Mouse (Mus musculus): Measurements from ENCODE around the gene Cnnm2. TPM values are rescaled to one million over a fixed set of nuclear protein-coding genes. Genes with fewer than 3 reads are reported as not detected.
A peak's percentile ranks its signal among the peaks of the same experiment; 100 is the strongest.

Gene Cnnm2
- polyA plus RNA-seq, 1 experiment from 2014 or later = 3.9 TPM

DNA sequence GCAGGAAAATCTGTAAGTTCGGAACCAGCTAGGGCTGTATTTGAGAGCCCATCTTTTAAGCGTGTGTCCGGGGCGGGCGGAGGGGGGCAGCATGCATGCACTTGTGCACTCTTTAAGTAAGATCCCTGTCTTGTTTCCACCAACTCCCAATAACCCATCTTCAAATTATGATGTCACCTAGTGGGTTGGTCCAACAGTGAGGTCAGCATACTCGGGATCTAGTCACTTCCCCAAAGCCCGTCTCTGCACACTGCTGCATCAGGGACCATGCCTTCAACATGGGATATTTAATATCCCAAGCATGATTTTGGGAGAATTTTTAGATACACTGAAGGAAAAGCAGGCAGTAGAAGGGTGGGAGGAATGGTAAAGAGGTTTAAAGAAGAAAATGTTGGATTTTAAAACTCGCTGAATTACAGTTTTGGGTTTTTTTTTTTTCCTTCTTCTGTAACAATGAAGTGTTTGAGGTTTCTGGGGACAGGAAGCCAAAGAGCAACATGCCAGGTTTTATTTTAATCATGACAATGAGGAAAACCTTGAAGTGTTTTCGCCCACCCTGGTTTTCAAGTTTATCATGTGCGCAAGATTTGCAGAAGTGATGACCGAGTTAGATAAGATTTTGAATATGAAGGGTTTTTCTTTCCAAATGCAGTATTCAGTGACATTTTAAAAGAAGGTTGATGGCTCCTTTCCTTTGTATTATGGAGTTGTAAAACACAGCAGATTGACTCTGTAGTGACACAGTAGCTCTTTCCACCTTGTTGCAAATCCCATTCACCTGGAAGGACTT, 76.1 kb downstream of the Cnnm2 start:
- Histone ChIP-seq H3K4me1 (peaks cover 6% of the 10 kb centered on the region; the same call in 1 of the 2 replicates), H3K36me3 (replicated peaks) (no peaks in the 10 kb centered on the region), H3K4me3 (replicated peaks) (no peak overlapping the region), H3K9ac (no peak overlapping the region), H3K4me2 (no peak overlapping the region), H3K27ac (no peak overlapping the region), H3K9me3 (no peaks in the 10 kb centered on the region), H3K27me3 (peaks cover under 1% of the 10 kb centered on the region; the same call in 1 of the 2 replicates)
- ATAC-seq (ENCODE audit: low FRiP score) = no peak
- 92% methylated on average over 11 of the region's 11 CpGs for WGBS

GRCm38 (mm10) chr19:46841016-46841415, 79.6 kb downstream of the Cnnm2 start:
- 82% methylated on average over 4 of the region's 4 CpGs for WGBS
- no peak overlapping the region for H3K27ac ChIP-seq

DNA sequence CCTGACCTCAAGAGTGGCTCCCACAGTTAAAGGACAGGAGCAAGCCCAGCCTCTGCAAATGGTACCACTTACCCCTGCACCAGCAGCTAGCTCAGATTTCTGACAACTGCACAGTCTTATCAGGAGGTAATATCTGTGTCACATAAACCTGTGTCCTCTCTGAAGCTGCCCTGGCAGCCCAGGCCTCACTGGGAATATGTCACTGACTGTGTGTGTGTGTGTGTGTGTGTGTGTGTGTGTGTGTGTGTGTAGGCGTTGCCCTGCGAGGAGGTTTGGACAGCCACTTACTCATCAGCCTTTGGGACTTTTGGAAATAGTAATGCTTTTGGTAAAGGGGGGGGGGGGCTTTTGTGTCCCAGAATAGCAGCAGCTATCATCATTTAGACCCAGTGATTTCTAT, 81.6 kb downstream of the Cnnm2 start:
- H3K9me3 ChIP-seq = no peaks in the 10 kb centered on the region
- H3K36me3 ChIP-seq (replicated peaks) = no peaks in the 10 kb centered on the region
- H3K4me1 ChIP-seq = no peaks in the 10 kb centered on the region
- no peak overlapping the region for H3K9ac ChIP-seq
- WGBS = 71% methylated on average over 2 of the region's 2 CpGs
- H3K27ac ChIP-seq = no peak overlapping the region
- H3K4me2 ChIP-seq = no peak overlapping the region
- H3K27me3 ChIP-seq = no peaks in the 10 kb centered on the region
- ATAC-seq (ENCODE audit: low FRiP score) = no peak
- no peak overlapping the region for H3K4me3 ChIP-seq (replicated peaks)

More at GRCm38 (mm10) chr19:46841016-46841415, 79.6 kb downstream of the Cnnm2 start:
- H3K9ac ChIP-seq = no peak overlapping the region
- H3K4me1 ChIP-seq = peaks cover 4% of the 10 kb centered on the region; the same call in 1 of the 2 replicates
- ATAC-seq (ENCODE audit: low FRiP score) = no peak
- H3K9me3 ChIP-seq = no peaks in the 10 kb centered on the region
- H3K4me3 ChIP-seq (replicated peaks) = no peak overlapping the region
- no peak overlapping the region for H3K4me2 ChIP-seq
- H3K27me3 ChIP-seq = no peaks in the 10 kb centered on the region
- H3K36me3 ChIP-seq (replicated peaks) = no peaks in the 10 kb centered on the region

- H3K27me3 ChIP-seq = no peaks in the 10 kb centered on the region
- H3K27ac ChIP-seq = no peak overlapping the region
- H3K4me2 ChIP-seq = no peak overlapping the region
- 92% methylated on average over 7 of the region's 7 CpGs for WGBS
- no peaks in the 10 kb centered on the region for H3K36me3 ChIP-seq (replicated peaks)
- peaks cover 7% of the 10 kb centered on the region; the same call in 1 of the 2 replicates for H3K4me1 ChIP-seq
- no peak overlapping the region for H3K4me3 ChIP-seq (replicated peaks)
- H3K9me3 ChIP-seq = no peaks in the 10 kb centered on the region
- ATAC-seq (ENCODE audit: low FRiP score) = no peak
- H3K9ac ChIP-seq = no peak overlapping the region
These were observed 84.7 kb downstream of the Cnnm2 start for GRCm38 (mm10) chr19:46846056-46846455.

GRCm38 (mm10) chr19:46846459-46846858, 85.1 kb downstream of the Cnnm2 start:
- Histone ChIP-seq H3K36me3 (replicated peaks) (no peaks in the 10 kb centered on the region), H3K9ac (no peak overlapping the region), H3K27me3 (no peaks in the 10 kb centered on the region), H3K4me1 (peaks cover 7% of the 10 kb centered on the region; the same call in 1 of the 2 replicates), H3K27ac (no peak overlapping the region), H3K9me3 (no peaks in the 10 kb centered on the region), H3K4me3 (replicated peaks) (no peak overlapping the region), H3K4me2 (no peak overlapping the region)
- 88% methylated on average over 5 of the region's 5 CpGs for WGBS
- ATAC-seq (ENCODE audit: low FRiP score) = no peak

GRCm38 (mm10) chr19:46848381-46849268, 87.2 kb downstream of the Cnnm2 start:
- Histone ChIP-seq H3K9me3 (no peaks in the 10 kb centered on the region), H3K27me3 (no peaks in the 10 kb centered on the region), H3K9ac (no peak overlapping the region), H3K4me2 (no peak overlapping the region), H3K4me3 (replicated peaks) (no peak overlapping the region), H3K4me1 (peaks cover 7% of the 10 kb centered on the region; the same call in 1 of the 2 replicates), H3K27ac (no peak overlapping the region), H3K36me3 (replicated peaks) (no peaks in the 10 kb centered on the region)
- no peak for ATAC-seq (ENCODE audit: low FRiP score)
- WGBS = 61% methylated on average over 14 of the region's 14 CpGs

DNA sequence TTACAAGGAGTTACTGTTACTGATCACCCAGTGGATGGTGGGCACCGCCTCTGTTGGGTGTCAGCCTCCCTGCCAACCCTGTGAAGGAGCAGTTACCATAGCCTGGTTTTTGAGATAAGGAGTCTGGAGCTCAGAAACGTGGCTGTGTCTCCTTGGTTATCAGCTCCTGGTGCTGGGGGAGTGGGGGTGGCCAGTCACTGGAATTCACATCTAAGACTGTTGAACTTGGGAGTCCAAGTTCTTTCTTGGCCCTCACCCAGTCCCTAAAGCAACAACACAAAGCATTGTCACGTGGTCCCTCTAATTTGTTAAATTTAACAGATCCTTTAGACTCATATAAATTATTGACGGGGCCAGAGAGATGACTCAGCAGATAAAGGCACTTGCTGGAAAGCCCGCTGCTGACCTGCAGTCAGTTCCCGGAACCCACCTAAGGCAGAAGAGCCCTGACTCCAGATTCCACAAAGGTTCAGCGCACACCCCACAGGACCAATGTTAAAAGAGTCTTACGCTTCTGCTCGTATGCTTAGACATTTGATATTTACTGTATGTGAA, 88.1 kb downstream of the Cnnm2 start:
- H3K4me1 ChIP-seq = peaks cover 7% of the 10 kb centered on the region; the same call in 1 of the 2 replicates
- no peak overlapping the region for H3K27ac ChIP-seq

GRCm38 (mm10) chr19:46856232-46856631, 94.8 kb downstream of the Cnnm2 start:
- 63% methylated on average over 6 of the region's 6 CpGs for WGBS
- no peak overlapping the region for H3K4me2 ChIP-seq
- no peak for ATAC-seq (ENCODE audit: low FRiP score)

More for the DNA sequence above, 88.1 kb downstream of the Cnnm2 start:
- ATAC-seq (ENCODE audit: low FRiP score) = no peak
- Histone ChIP-seq H3K4me3 (replicated peaks) (no peak overlapping the region), H3K4me2 (no peak overlapping the region), H3K9me3 (no peaks in the 10 kb centered on the region), H3K9ac (no peak overlapping the region), H3K27me3 (no peaks in the 10 kb centered on the region), H3K36me3 (replicated peaks) (no peaks in the 10 kb centered on the region)
- 88% methylated on average over 9 of the region's 9 CpGs for WGBS

DNA sequence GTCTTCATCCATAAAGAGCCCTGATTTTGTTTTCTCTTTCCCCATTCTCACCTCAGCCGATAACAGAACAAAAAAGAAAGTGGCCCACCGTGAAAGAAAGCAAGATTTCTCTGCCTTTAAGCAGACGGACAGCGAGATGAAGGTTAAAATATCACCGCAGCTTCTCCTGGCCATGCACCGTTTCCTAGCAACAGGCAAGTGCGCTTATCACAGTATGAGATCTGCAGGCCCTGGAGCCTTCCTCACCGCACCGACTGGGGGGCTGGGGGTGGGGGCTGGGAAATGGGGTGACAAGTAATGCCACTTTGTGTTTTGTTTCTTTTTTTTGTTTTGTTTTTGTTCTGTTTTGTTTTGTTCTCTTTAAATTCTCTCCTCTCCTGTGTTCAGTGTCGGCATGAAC, 95.4 kb downstream of the Cnnm2 start:
- no peak for ATAC-seq (ENCODE audit: low FRiP score)
- Histone ChIP-seq H3K4me3 (replicated peaks) (no peak overlapping the region), H3K36me3 (replicated peaks) (no peaks in the 10 kb centered on the region), H3K4me1 (peaks cover 20% of the 10 kb centered on the region), H3K27ac (peak overlapping the region; percentile 33; the same call in 1 of the 2 replicates), H3K4me2 (peak overlapping the region; percentile 21; the same call in 1 of the 2 replicates), H3K9me3 (no peaks in the 10 kb centered on the region), H3K27me3 (no peaks in the 10 kb centered on the region), H3K9ac (0 out of 2 replicates have a peak overlapping the region, but pooled peaks have one; percentile 7)
- WGBS = 26% methylated on average over 10 of the region's 10 CpGs

More at GRCm38 (mm10) chr19:46856232-46856631, 94.8 kb downstream of the Cnnm2 start:
- Histone ChIP-seq H3K27ac (peak overlapping the region; percentile 33; the same call in 1 of the 2 replicates), H3K9me3 (no peaks in the 10 kb centered on the region), H3K4me3 (replicated peaks) (no peak overlapping the region), H3K4me1 (peaks cover 20% of the 10 kb centered on the region), H3K9ac (peak overlapping the region; percentile 18; the same call in 1 of the 2 replicates), H3K36me3 (replicated peaks) (no peaks in the 10 kb centered on the region), H3K27me3 (no peaks in the 10 kb centered on the region)

- ATAC-seq (ENCODE audit: low FRiP score) = no peak
- H3K27ac ChIP-seq = 0 out of 2 replicates have a peak overlapping the region, but pooled peaks have one; percentile 33
These were observed 96.0 kb downstream of the Cnnm2 start for GRCm38 (mm10) chr19:46857277-46857989.

DNA sequence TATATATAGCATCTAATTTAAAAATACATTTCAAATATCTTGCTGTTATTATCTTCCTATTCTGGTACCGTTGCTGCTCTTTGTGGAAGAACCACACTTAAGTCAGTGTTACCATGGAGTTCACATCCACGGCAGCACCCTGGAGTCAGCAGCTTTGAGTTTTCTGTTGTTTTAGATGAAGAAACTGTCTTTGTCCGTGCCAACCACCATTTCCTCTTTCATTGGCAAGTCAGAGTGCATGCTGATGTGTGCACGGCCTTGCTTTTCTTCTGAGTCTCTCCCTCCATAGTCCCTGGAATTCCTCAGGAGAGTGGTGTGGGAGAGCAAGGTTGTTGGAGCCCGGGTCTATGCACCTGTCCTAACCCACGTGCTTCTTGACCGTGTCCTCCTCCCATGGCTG, 96.8 kb downstream of the Cnnm2 start:
- no peaks in the 10 kb centered on the region for H3K9me3 ChIP-seq
- peaks cover 20% of the 10 kb centered on the region for H3K4me1 ChIP-seq
- H3K4me3 ChIP-seq (replicated peaks) = no peak overlapping the region
- H3K4me2 ChIP-seq = no peak overlapping the region
- H3K9ac ChIP-seq = no peak overlapping the region
- WGBS = 92% methylated on average over 7 of the region's 7 CpGs
- no peak for ATAC-seq (ENCODE audit: low FRiP score)
- H3K27me3 ChIP-seq = no peaks in the 10 kb centered on the region
- H3K36me3 ChIP-seq (replicated peaks) = no peaks in the 10 kb centered on the region
- H3K27ac ChIP-seq = no peak overlapping the region

More at GRCm38 (mm10) chr19:46857277-46857989, 96.0 kb downstream of the Cnnm2 start:
- Histone ChIP-seq H3K4me3 (replicated peaks) (no peak overlapping the region), H3K9ac (no peak overlapping the region), H3K9me3 (no peaks in the 10 kb centered on the region), H3K4me1 (peaks cover 20% of the 10 kb centered on the region), H3K36me3 (replicated peaks) (no peaks in the 10 kb centered on the region), H3K27me3 (no peaks in the 10 kb centered on the region), H3K4me2 (no peak overlapping the region)
- 72% methylated on average over 9 of the region's 9 CpGs for WGBS

Measured in forebrain, embryonic 12.5 days (tissue).